Mouse (Mus musculus) cerebellum, adult 2 months (tissue): Measurements from ENCODE around the gene Adamtsl4.

Experiments used
- CTCF ChIP-seq: fragments of 200-500 bp; IDR thresholded peaks from 2 replicates; pipeline ENCODE4 v1.5.1; 2011; ENCODE audit warnings: low read depth, mild to moderate bottlenecking, control low read depth, low read length, moderate library complexity, borderline replicate concordance; ENCODE audit not compliant: insufficient read depth
- POLR2A ChIP-seq: fragments of 200-500 bp; IDR thresholded peaks from 2 replicates; pipeline ENCODE4 v1.6.1; 2011; ENCODE audit warnings: low read length, control low read depth, borderline replicate concordance; ENCODE audit not compliant: insufficient read depth

- no peak for TF ChIP-seq POLR2A
- no peak for TF ChIP-seq CTCF
Measured at GRCm38 (mm10) chr3:95732744-95733521, 45.2 kb upstream of the Adamtsl4 start.
